Mouse (Mus musculus) hindbrain, embryonic 13.5 days (tissue): ENCODE measurements at regions not wholly inside any gene's neighbourhood (a gene's known extent, or its start where the extent isn't known, plus 50 kb on each side); places are given as distances from the start of the nearest gene placed in this dataset.

Experiments
- ATAC-seq: fragments of 200-750 bp; cut with Nextera tagmentation; 2 replicates; pipeline ENCODE4 v1.8.0; 2017; ENCODE audit warnings: moderate TSS enrichment; ENCODE audit not compliant: low FRiP score
- H3K27ac ChIP-seq: fragments of 300-500 bp; sonication (generic); 2 replicates; pipeline ENCODE4 v1.5.1; 2015; ENCODE audit warnings: inconsistent platforms, mild to moderate bottlenecking, moderate library complexity
- H3K27me3 ChIP-seq: fragments of 300-500 bp; sonication (generic); 2 replicates; pipeline ENCODE4 v1.6.1; 2015; ENCODE audit warnings: mild to moderate bottlenecking, inconsistent platforms
- H3K36me3 ChIP-seq: fragments of 300-500 bp; sonication (generic); 2 replicates; pipeline ENCODE4 v1.6.1; 2015; ENCODE audit warnings: mild to moderate bottlenecking, inconsistent platforms
- H3K4me1 ChIP-seq: fragments of 300-500 bp; sonication (generic); replicated peaks from 2 replicates; pipeline ENCODE4 v1.6.1; 2015; ENCODE audit warnings: inconsistent platforms
- H3K4me2 ChIP-seq: fragments of 300-500 bp; sonication (generic); 2 replicates; pipeline ENCODE4 v1.6.1; 2015; ENCODE audit warnings: inconsistent platforms, mild to moderate bottlenecking, moderate library complexity
- H3K4me3 ChIP-seq: fragments of 300-500 bp; sonication (generic); 2 replicates; pipeline ENCODE4 v1.5.1; 2015; ENCODE audit warnings: mild to moderate bottlenecking, inconsistent platforms
- H3K9ac ChIP-seq: fragments of 300-500 bp; sonication (generic); 2 replicates; pipeline ENCODE4 v1.6.1; 2015; ENCODE audit warnings: mild to moderate bottlenecking, inconsistent platforms
- H3K9me3 ChIP-seq: fragments of 300-500 bp; sonication (generic); 2 replicates; pipeline ENCODE4 v1.6.1; 2016; ENCODE audit warnings: inconsistent platforms
- WGBS: fragments of 180-500 bp; shearing (Covaris S2); methylation state at CpG from one replicate; pipeline ENCODE4 v1.1.7; 2015; 5-methylcytosine and 5-hydroxymethylcytosine counted together

DNA sequence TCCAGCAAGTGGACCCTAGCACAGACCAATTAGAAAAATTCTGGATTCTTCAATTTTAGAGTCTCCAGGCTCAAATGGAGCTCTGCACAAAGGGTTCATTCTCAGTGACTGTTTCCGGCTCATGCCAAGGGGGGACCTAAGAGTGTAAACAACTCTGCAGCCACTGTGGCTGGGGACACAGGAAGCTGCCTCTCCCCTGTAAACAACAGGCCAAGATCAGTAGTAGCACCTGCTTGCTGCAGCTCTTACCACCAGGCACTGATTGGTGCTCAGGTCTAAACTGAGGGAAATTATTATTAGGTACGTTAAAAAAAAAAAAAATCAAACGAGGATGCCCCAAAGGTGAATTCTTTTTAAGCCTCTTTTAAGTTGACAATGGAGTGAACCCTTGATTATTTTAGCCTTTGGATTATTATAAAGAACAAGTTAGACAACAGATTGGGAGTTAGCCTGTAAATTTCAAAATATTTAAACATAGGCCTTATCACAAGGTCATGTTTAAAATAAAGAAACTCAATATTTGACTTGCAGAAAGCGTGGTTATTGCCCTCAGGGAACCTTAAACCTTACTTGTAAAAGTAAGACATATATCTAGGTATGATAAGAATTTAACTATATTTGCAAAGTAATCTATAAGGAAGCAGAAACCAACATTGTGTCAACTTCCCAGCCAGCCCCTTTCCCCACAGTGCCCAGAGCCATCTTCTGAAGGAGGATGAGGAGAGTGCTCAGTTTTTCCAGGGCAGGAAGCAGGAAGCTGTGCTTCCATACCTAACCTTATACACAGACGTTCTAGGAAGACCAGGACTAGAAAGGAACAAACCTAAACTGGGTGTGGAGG is 104.2 kb upstream of the Fut8 start:
- Histone ChIP-seq H3K4me1 (no peaks in the 10 kb centered on the region), H3K9me3 (0 out of 2 replicates have a peak, but pooled peaks cover under 1% of the 10 kb centered on the region), H3K27me3 (no peaks in the 10 kb centered on the region), H3K36me3 (no peaks in the 10 kb centered on the region), H3K27ac (no peak overlapping the region), H3K4me2 (no peak overlapping the region), H3K4me3 (no peak overlapping the region), H3K9ac (no peak overlapping the region)
- 91% methylated on average over 5 of the region's 5 CpGs for WGBS
- ATAC-seq, result no peak

DNA sequence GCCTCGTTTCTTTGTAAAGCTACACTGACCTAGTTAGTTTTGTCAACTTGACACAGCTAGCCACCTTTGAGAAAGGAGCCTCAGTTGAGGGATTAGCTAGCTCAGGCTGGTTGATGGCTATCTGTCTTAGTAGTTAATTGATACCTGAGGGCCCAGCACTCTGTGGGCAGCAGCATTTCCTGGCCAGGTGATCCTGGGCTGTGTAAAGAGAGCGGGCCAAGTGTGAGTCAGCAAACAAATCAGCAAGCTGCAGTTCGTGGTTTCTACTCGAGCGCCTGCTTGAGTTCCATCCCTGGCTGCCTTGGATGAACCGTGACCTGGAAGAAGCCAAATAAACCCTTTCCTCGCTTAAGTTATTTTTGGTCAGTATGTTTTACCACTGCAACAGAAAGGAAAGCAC is 106.6 kb upstream of the Fut8 start:
- H3K4me1 ChIP-seq, result no peaks in the 10 kb centered on the region
- ATAC-seq, result no peak
- 78% methylated on average over 7 of the region's 7 CpGs for WGBS
- H3K27me3 ChIP-seq, result no peaks in the 10 kb centered on the region
- no peak overlapping the region for H3K9ac ChIP-seq
- no peak overlapping the region for H3K27ac ChIP-seq
- H3K4me2 ChIP-seq, result no peak overlapping the region
- H3K36me3 ChIP-seq, result no peaks in the 10 kb centered on the region
- 0 out of 2 replicates have a peak, but pooled peaks cover 8% of the 10 kb centered on the region for H3K9me3 ChIP-seq
- no peak overlapping the region for H3K4me3 ChIP-seq

DNA sequence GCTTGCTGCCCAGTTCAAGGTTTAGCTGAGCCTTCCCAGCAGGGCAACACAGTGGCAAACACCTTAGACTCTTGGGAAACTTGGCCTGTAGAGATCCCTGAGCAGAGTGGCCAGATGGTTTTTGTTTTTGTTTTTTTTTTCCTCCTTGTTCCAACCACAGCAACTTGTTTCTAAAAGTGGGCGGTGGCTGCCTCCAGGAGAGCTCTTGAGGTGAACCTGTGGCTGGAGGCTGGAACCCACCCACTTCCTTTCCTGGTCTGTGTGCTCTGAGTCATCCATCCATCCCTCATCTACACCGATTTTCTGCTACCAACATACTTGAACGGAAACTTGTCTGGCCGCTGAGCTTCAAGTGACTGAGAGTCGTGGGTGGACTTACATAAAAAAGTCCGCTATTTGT is 107.4 kb upstream of the Fut8 start:
- no peaks in the 10 kb centered on the region for H3K27me3 ChIP-seq
- no peaks in the 10 kb centered on the region for H3K36me3 ChIP-seq
- ATAC-seq, result no peak
- H3K27ac ChIP-seq, result no peak overlapping the region
- WGBS, result 86% methylated on average over 6 of the region's 6 CpGs
- no peaks in the 10 kb centered on the region for H3K4me1 ChIP-seq
- H3K4me2 ChIP-seq, result no peak overlapping the region
- no peak overlapping the region for H3K4me3 ChIP-seq
- 0 out of 2 replicates have a peak, but pooled peaks cover 8% of the 10 kb centered on the region for H3K9me3 ChIP-seq
- H3K9ac ChIP-seq, result no peak overlapping the region

DNA sequence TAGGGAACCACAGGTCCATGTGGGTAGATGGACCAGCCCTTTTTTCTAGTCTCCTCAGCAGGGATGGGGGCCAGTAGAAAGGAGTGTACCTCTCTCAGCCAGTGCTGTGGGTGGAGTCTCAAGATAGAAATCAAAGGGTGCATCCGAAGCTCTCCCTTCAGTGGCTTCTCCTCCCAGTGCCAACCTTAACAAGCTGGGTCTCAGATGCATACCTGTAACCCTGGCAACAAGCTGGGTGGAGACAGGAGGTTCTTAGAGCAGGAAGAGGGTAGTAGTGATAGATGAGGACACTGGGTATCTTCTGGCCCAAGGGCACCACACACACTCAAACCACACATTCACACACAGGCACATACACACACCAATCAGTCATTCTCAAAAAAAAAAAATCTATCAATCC is 113.7 kb upstream of the Fut8 start:
- no peak overlapping the region for H3K4me3 ChIP-seq
- H3K4me2 ChIP-seq, result no peak overlapping the region
- no peak overlapping the region for H3K27ac ChIP-seq
- 0 out of 2 replicates have a peak, but pooled peaks cover 3% of the 10 kb centered on the region for H3K4me1 ChIP-seq
- ATAC-seq, result no peak
- H3K9me3 ChIP-seq, result 0 out of 2 replicates have a peak, but pooled peaks cover 8% of the 10 kb centered on the region
- no peak overlapping the region for H3K9ac ChIP-seq
- H3K27me3 ChIP-seq, result no peaks in the 10 kb centered on the region
- 32% methylated on average over 1 of the region's 1 CpGs for WGBS
- H3K36me3 ChIP-seq, result no peaks in the 10 kb centered on the region

DNA sequence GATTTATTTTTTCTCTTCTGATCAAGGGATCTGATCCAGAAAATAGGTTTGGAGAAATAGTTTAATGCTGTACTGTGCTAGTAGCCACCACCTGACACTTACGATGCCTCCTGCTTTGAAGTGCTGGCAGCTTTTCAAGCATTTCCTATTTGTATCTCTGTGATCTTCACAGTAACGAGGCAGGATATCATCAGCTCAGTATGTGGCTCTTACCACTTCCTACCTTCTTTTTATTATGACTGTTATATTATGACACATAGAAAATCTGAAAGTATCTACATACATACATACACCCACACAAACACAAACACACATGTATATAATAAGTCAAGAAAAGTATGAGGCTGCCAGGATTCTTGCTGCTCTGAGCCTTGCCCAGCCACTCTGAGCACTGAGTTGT is 124.4 kb upstream of the Fut8 start:
- 88% methylated on average over 2 of the region's 2 CpGs for WGBS

DNA sequence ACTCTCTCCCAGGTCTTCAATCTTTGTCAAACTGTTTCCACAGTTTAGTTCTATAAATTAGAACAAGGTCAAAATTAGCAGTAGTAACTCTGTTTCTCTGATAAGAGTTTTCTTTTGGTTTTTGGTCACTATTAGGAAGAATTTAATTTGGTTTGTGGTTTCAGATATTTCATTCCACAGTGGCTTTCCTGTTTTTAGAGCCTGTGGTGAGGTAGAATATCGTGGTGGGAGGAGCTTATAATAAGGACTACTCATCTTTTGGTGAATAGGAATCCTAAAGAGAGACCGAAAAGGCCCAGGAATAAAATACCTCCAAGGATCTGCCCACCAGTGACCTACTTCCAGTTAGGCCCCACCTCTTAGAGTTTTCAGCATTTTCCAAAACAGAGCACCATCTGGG is 125.8 kb upstream of the Fut8 start:
- no peaks in the 10 kb centered on the region for H3K4me1 ChIP-seq
- no peak overlapping the region for H3K27ac ChIP-seq
- no peaks in the 10 kb centered on the region for H3K27me3 ChIP-seq
- H3K9ac ChIP-seq, result no peak overlapping the region
- H3K4me3 ChIP-seq, result no peak overlapping the region
- ATAC-seq, result no peak
- H3K36me3 ChIP-seq, result no peaks in the 10 kb centered on the region
- H3K4me2 ChIP-seq, result no peak overlapping the region
- 78% methylated on average over 2 of the region's 2 CpGs for WGBS
- H3K9me3 ChIP-seq, result no peaks in the 10 kb centered on the region

More for the DNA sequence above, 124.4 kb upstream of the Fut8 start:
- H3K36me3 ChIP-seq, result no peaks in the 10 kb centered on the region
- no peak for ATAC-seq
- H3K4me1 ChIP-seq, result no peaks in the 10 kb centered on the region
- H3K9me3 ChIP-seq, result no peaks in the 10 kb centered on the region
- H3K4me2 ChIP-seq, result no peak overlapping the region
- H3K4me3 ChIP-seq, result no peak overlapping the region
- H3K27ac ChIP-seq, result no peak overlapping the region
- H3K27me3 ChIP-seq, result no peaks in the 10 kb centered on the region
- no peak overlapping the region for H3K9ac ChIP-seq

DNA sequence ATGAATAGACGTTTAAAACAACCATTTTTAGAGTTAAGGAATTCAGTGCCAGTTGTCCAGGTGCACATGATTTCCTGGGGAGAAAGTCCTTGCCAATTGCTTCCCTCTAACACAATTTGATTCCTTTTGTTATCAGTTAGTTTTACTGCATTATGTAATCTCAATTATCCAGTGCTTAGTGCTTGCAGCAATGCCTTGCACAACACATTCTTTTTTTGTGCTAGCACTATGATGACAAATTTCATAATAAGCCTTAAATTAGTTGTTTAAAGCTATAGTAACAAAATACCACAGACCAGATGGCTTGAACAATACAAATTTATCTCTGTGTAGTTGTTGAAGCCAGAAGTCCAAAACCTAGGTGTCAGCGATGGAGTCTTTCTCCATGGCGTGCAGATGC is 130.7 kb upstream of the Fut8 start:
- Histone ChIP-seq H3K27ac (no peak overlapping the region), H3K36me3 (no peaks in the 10 kb centered on the region), H3K4me3 (no peak overlapping the region), H3K4me2 (no peak overlapping the region), H3K9ac (no peak overlapping the region), H3K27me3 (no peaks in the 10 kb centered on the region), H3K9me3 (no peaks in the 10 kb centered on the region), H3K4me1 (no peaks in the 10 kb centered on the region)
- WGBS, result 86% methylated on average over 3 of the region's 3 CpGs
- no peak for ATAC-seq

DNA sequence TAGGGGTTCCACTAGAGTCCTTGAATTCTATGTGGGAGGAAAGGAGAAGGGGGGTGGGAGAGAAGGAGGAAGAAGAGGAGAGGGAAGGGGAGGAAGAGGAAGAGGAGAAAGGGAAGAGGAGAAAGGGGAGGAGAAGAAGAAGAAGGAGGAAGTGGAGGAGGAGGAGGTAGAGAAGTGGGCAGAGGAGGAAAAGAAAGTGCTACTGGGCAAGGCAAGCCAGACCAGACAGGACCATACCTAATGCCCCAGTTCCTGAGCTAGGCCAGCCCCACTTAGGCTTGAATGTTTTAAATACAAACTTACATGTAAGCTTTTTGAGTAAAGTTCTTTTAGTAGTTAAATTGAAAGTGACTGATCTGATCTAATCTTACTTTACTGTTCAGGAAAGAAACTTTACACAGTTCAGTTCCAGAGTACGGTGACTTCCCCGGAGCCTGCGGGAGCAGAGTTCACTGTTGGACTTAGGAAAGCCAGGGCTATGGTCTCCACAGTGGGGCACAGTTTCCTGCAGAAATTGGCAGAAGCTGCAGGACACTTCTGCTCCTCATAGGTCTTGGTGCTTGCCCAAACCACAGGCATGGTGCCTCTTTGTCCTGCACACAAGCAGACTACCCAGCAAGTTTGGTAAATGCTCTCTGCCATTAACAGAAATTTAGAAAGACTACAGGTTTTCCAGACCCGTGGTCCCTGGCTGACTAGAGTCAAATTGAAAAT is 131.9 kb upstream of the Fut8 start:
- no peak overlapping the region for H3K27ac ChIP-seq
- ATAC-seq, result no peak
- no peaks in the 10 kb centered on the region for H3K36me3 ChIP-seq
- H3K4me3 ChIP-seq, result no peak overlapping the region
- no peak overlapping the region for H3K4me2 ChIP-seq
- no peaks in the 10 kb centered on the region for H3K9me3 ChIP-seq
- WGBS, result 89% methylated on average over 4 of the region's 4 CpGs
- no peaks in the 10 kb centered on the region for H3K27me3 ChIP-seq
- H3K9ac ChIP-seq, result no peak overlapping the region
- no peaks in the 10 kb centered on the region for H3K4me1 ChIP-seq

DNA sequence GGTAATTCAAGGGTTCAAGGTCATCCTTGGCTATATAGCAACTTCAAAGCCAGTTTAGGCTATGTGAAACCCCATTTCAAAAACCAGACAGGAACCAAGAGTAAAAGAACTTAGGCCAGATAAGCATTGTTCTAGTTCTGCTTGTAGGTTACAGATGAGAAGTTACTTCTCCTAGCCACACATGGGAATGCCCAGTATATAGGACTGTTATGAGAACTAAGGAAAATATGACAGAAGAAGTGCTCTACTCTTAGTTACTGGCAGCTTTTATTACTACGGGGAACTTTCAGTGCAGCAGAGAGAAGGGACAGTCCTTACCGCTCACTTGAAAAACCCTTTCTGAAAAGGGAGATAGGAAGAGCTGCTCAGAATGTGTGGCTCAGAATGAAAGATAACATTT is 137.4 kb upstream of the Fut8 start:
- H3K36me3 ChIP-seq, result no peaks in the 10 kb centered on the region
- no peak for ATAC-seq
- H3K9ac ChIP-seq, result no peak overlapping the region
- H3K27me3 ChIP-seq, result no peaks in the 10 kb centered on the region
- 98% methylated on average over 2 of the region's 2 CpGs for WGBS
- H3K4me2 ChIP-seq, result no peak overlapping the region
- no peak overlapping the region for H3K27ac ChIP-seq
- no peaks in the 10 kb centered on the region for H3K4me1 ChIP-seq
- H3K4me3 ChIP-seq, result no peak overlapping the region
- H3K9me3 ChIP-seq, result no peaks in the 10 kb centered on the region

DNA sequence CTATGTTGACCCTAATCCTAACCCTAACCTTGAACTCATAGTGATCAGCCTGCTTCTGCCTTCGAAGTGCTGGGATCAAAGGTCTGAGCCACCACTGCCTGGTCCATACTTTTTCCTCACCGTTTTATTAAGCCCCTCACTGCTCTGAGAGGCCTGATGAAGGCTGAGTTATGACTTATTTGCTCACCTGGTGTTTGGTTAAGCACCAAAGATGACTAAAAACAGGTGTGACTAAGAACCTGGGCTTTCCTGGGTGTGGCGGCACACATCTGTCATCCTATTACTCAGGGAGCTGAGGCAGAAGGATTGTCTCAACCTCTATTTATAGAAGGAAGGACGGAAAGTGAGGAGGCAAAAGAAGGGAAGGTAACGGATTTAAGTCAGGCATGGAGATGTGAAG is 137.5 kb upstream of the Max start:
- Histone ChIP-seq H3K4me1 (no peaks in the 10 kb centered on the region), H3K27me3 (no peaks in the 10 kb centered on the region), H3K9ac (no peak overlapping the region), H3K4me3 (no peak overlapping the region), H3K36me3 (no peaks in the 10 kb centered on the region), H3K27ac (no peak overlapping the region), H3K9me3 (no peaks in the 10 kb centered on the region), H3K4me2 (no peak overlapping the region)
- WGBS, result 88% methylated on average over 5 of the region's 5 CpGs
- ATAC-seq, result no peak

DNA sequence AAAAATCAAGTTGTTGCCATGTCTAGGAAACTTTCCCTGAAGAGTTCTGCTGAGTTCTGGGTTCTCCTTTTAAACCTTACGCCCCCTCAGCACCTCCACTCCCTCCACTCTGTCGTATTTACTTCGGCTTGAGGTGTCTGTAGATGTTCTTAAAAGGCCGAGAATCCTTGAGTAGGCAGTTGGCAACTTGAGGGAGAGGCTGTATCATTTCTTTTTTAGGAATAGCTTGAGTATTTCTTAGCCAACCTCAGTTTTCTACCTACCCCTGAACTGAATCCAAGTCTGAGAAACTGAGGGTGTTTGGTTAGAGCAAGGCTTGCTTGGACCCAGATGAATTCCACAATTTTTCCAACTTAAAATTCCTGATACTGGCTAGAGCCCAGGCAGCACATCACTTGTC is 136.8 kb upstream of the Max start:
- Histone ChIP-seq H3K36me3 (no peaks in the 10 kb centered on the region), H3K4me1 (no peaks in the 10 kb centered on the region), H3K27ac (no peak overlapping the region), H3K27me3 (no peaks in the 10 kb centered on the region), H3K9ac (no peak overlapping the region), H3K4me3 (no peak overlapping the region), H3K9me3 (no peaks in the 10 kb centered on the region), H3K4me2 (no peak overlapping the region)
- ATAC-seq, result no peak
- 95% methylated on average over 4 of the region's 4 CpGs for WGBS

DNA sequence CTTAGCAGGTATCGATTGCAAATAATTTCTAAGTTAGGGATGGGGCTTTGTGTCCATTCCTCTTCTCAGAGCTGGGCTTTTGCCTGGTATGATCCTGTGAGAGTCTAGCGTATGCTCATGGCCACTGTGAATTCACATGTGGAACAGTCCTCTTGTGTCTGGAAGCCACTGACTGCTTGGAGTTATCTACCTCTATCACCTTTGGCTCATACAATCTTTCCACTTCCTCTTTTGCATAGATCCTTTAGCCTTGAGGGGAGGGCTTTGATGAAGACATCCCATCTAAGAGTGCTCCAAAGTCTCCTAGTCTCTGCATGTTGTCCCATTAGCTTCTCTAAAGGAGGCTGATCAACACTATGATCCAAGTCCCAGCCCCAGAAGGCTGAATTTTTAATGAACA is 135.8 kb upstream of the Max start:
- H3K4me2 ChIP-seq, result no peak overlapping the region
- no peak for ATAC-seq
- H3K9me3 ChIP-seq, result no peaks in the 10 kb centered on the region
- H3K27me3 ChIP-seq, result no peaks in the 10 kb centered on the region
- H3K4me1 ChIP-seq, result peaks cover 4% of the 10 kb centered on the region; the same call in 1 of the 2 replicates
- no peaks in the 10 kb centered on the region for H3K36me3 ChIP-seq
- H3K27ac ChIP-seq, result no peak overlapping the region
- 96% methylated on average over 2 of the region's 2 CpGs for WGBS
- H3K4me3 ChIP-seq, result no peak overlapping the region
- H3K9ac ChIP-seq, result no peak overlapping the region

DNA sequence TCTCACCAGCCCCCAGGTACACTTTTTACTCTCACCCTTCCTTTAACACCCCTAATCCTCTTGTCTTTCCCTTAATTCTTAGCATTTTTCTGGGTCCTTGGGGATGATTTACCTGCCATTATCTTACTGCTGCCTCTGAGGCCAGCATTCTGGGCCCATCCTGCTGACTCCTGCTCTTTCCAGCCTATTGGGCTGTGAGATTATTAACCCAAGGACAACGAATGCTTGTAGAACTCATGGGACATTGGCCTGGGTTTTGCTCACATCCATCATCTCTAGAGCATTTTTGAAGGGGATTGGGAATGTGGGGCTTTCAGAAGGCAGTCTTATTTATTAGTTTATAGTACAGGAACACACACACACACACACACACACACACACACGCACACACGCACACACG is 134.5 kb upstream of the Max start:
- no peak for ATAC-seq
- Histone ChIP-seq H3K4me2 (no peak overlapping the region), H3K9ac (no peak overlapping the region), H3K36me3 (no peaks in the 10 kb centered on the region), H3K27ac (no peak overlapping the region), H3K4me1 (peaks cover 4% of the 10 kb centered on the region; the same call in 1 of the 2 replicates), H3K9me3 (no peaks in the 10 kb centered on the region), H3K27me3 (no peaks in the 10 kb centered on the region), H3K4me3 (no peak overlapping the region)
- WGBS, result 83% methylated on average over 4 of the region's 4 CpGs
